Mouse (Mus musculus) kidney, postnatal 25 days (tissue): ENCODE data around the gene Ncor2.

Source experiments
- DNase-seq, 2 experiments: peaks; one replicate each; pipeline ENCODE4 v3.0.0; 2021; ENCODE audit warnings: mixed read lengths in 2 of 2

The Ncor2 gene

GRCm38 (mm10) chr5:125124002-125124401 lies 55.0 kb downstream of the Ncor2 start:
- no peak for DNase-seq

GRCm38 (mm10) chr5:125123206-125123605 lies 55.8 kb downstream of the Ncor2 start:
- peak; percentile 75 to 86 for DNase-seq

GRCm38 (mm10) chr5:125122546-125122945 lies 56.5 kb downstream of the Ncor2 start:
- DNase-seq = no peak

- DNase-seq = no peak
These were observed 57.0 kb downstream of the Ncor2 start for GRCm38 (mm10) chr5:125122049-125122448.

- DNase-seq = no peak
These were observed 58.3 kb downstream of the Ncor2 start for GRCm38 (mm10) chr5:125120517-125121303.

GRCm38 (mm10) chr5:125117238-125117637 lies 61.8 kb downstream of the Ncor2 start:
- DNase-seq = no peak

GRCm38 (mm10) chr5:125113029-125113428 lies 66.0 kb downstream of the Ncor2 start:
- no peak for DNase-seq

GRCm38 (mm10) chr5:125112588-125112987 lies 66.4 kb downstream of the Ncor2 start:
- DNase-seq = no peak

- peak; percentile 52 to 69 for DNase-seq
These were observed 67.9 kb downstream of the Ncor2 start for GRCm38 (mm10) chr5:125111137-125111536.

GRCm38 (mm10) chr5:125110722-125111121 lies 68.3 kb downstream of the Ncor2 start:
- no peak for DNase-seq

GRCm38 (mm10) chr5:125110196-125110595 lies 68.8 kb downstream of the Ncor2 start:
- no peak for DNase-seq

GRCm38 (mm10) chr5:125107011-125107651 lies 71.9 kb downstream of the Ncor2 start:
- peak; percentile 81 to 83 for DNase-seq

GRCm38 (mm10) chr5:125106191-125106590 lies 72.8 kb downstream of the Ncor2 start:
- peak; percentile 51 to 72 for DNase-seq

- no peak for DNase-seq
These were observed 74.2 kb downstream of the Ncor2 start for GRCm38 (mm10) chr5:125104841-125105240.

GRCm38 (mm10) chr5:125103396-125103795 lies 75.6 kb downstream of the Ncor2 start:
- DNase-seq = no peak

GRCm38 (mm10) chr5:125102907-125103306 lies 76.1 kb downstream of the Ncor2 start:
- DNase-seq = no peak

GRCm38 (mm10) chr5:125102352-125102751 lies 76.7 kb downstream of the Ncor2 start:
- DNase-seq = no peak

GRCm38 (mm10) chr5:125099785-125100350 lies 79.2 kb downstream of the Ncor2 start:
- no peak for DNase-seq

GRCm38 (mm10) chr5:125098692-125099091 lies 80.3 kb downstream of the Ncor2 start:
- no peak for DNase-seq

GRCm38 (mm10) chr5:125096368-125096767 lies 82.7 kb downstream of the Ncor2 start:
- no peak for DNase-seq

- DNase-seq = no peak
These were observed 83.4 kb downstream of the Ncor2 start for GRCm38 (mm10) chr5:125095525-125096175.

GRCm38 (mm10) chr5:125093795-125094194 lies 85.2 kb downstream of the Ncor2 start:
- DNase-seq = no peak

GRCm38 (mm10) chr5:125088076-125088475 lies 90.9 kb downstream of the Ncor2 start:
- no peak for DNase-seq
